Mouse (Mus musculus) layer of hippocampus, postnatal 36 days (tissue): ENCODE results near the gene 9430015G10Rik. TPM values are rescaled to one million over a fixed set of nuclear protein-coding genes. Genes with fewer than 3 reads are reported as not detected.

Source experiments
- DNase-seq, 2 experiments: peaks; one replicate each; pipeline ENCODE4 v3.0.0; 2022
- total RNA-seq, 2 experiments: library from RNA; stranded (reverse); gene quantifications; 2 replicates each; pipeline ENCODE4 v1.2.3; 2021

The 9430015G10Rik gene
- total RNA-seq, 2 experiments from 2014 or later: 31.5 to 32.1 TPM

GRCm38 (mm10) chr4:156171828-156172227, 62.0 kb downstream of the 9430015G10Rik start:
- no peak for DNase-seq

Other genes with a start within 250 kb of the 9430015G10Rik start
- under 1 TPM; 0.15 to 0.48 TPM for gene Tas1r3, start 246.6 kb upstream of the 9430015G10Rik start, total RNA-seq
- gene Cptp, start 240.5 kb upstream of the 9430015G10Rik start, total RNA-seq: 10 to 100 TPM; 24.5 to 24.9 TPM
- 10 to 100 TPM; 35.7 to 36.9 TPM for gene Ints11, start 240.4 kb upstream of the 9430015G10Rik start, total RNA-seq
- gene Pusl1, start 218.2 kb upstream of the 9430015G10Rik start, total RNA-seq: 10 to 100 TPM; 56.8 to 59.9 TPM
- gene Acap3, start 218.2 kb upstream of the 9430015G10Rik start, total RNA-seq: 100 to 1,000 TPM; 109 to 128 TPM
- 10 to 100 TPM; 66.2 to 74.1 TPM for gene Ube2j2, start 166.2 kb upstream of the 9430015G10Rik start, total RNA-seq
- 10 to 100 TPM; 12.7 to 18.6 TPM for gene C1qtnf12, start 147.7 kb upstream of the 9430015G10Rik start, total RNA-seq
- 10 to 100 TPM in 1 of 2 experiments, 1 to 10 TPM in 1; 9.7 to 10.6 TPM for gene B3galt6, start 117.3 kb upstream of the 9430015G10Rik start, total RNA-seq
- 100 to 1,000 TPM; 178 to 190 TPM for gene Sdf4, start 117.1 kb upstream of the 9430015G10Rik start, total RNA-seq
- 1 to 10 TPM; 2.3 to 2.5 TPM for gene Tnfrsf4, start 96.1 kb upstream of the 9430015G10Rik start, total RNA-seq
- not detected for gene Tnfrsf18, start 83.8 kb upstream of the 9430015G10Rik start, total RNA-seq
- under 1 TPM in 1 of 2 experiments, not detected in 1; 0.20 TPM for gene Ttll10, start 50.6 kb upstream of the 9430015G10Rik start, total RNA-seq
- 1 to 10 TPM; 1.0 to 1.3 TPM for gene Rnf223, start 20.5 kb downstream of the 9430015G10Rik start, total RNA-seq
- 100 to 1,000 TPM; 142 to 154 TPM for gene Agrn, start 87.5 kb downstream of the 9430015G10Rik start, total RNA-seq
- gene Isg15, start 90.8 kb downstream of the 9430015G10Rik start, total RNA-seq: 1 to 10 TPM in 1 of 2 experiments, not detected in 1; 1.9 TPM
- gene AW011738, start 93.3 kb downstream of the 9430015G10Rik start, total RNA-seq: 1 to 10 TPM; 5.5 to 6.6 TPM
- gene Perm1, start 105.9 kb downstream of the 9430015G10Rik start, total RNA-seq: under 1 TPM; 0.28 to 0.37 TPM
- 10 to 100 TPM; 43.1 to 44.9 TPM for gene Plekhn1, start 124.9 kb downstream of the 9430015G10Rik start, total RNA-seq
- 10 to 100 TPM; 65.7 to 71.6 TPM for gene Noc2l, start 126.0 kb downstream of the 9430015G10Rik start, total RNA-seq
- 1 to 10 TPM; 4.1 to 4.8 TPM for gene Samd11, start 145.7 kb downstream of the 9430015G10Rik start, total RNA-seq
- not detected for gene Vmn2r-ps159, start 221.1 kb downstream of the 9430015G10Rik start, total RNA-seq